10 mouse cellular contexts compared by ENCODE assay signal in genomic region chr14:75375006-75375598, GRCm38 (mm10).
DNase-seq lines count a peak whose midpoint lies in the region; ATAC-seq lines count a peak whose summit lies in the region.
"Had no signal": no experiment of that assay in that cellular context is flagged by ENCODE, and none has a peak within 500 bp of the region (broad histone marks: within the 10 kb centered on the region; RNA-seq: fewer than 3 reads in every experiment).

No protein-coding gene starts in this region.

- H3K9me3 ChIP-seq in hindbrain, embryonic 16.5 days (ENCODE audit: control insufficient read depth, low read length): no peaks in the 10 kb centered on the region
- H3K9me3 ChIP-seq in hindbrain, embryonic 11.5 days (ENCODE audit: control insufficient read depth, low read length): no peaks in the 10 kb centered on the region
- H3K9me3 ChIP-seq: stomach, embryonic 15.5 days had no signal

- no peaks in the 10 kb centered on the region for H3K27me3 ChIP-seq in hindbrain, embryonic 16.5 days (replicated peaks; ENCODE audit: control insufficient read depth, insufficient read depth, low read length)
- no peaks in the 10 kb centered on the region for H3K27me3 ChIP-seq in hindbrain, embryonic 11.5 days (ENCODE audit: control insufficient read depth, insufficient read depth, low read length)
- H3K27me3 ChIP-seq: stomach, embryonic 15.5 days had no signal

- H3K4me1 ChIP-seq in hindbrain, embryonic 16.5 days (ENCODE audit: control insufficient read depth, insufficient read depth, low read depth, low read length): peaks cover 2% of the 10 kb centered on the region
- no peaks in the 10 kb centered on the region for H3K4me1 ChIP-seq in hindbrain, embryonic 11.5 days (replicated peaks; ENCODE audit: control insufficient read depth, insufficient read depth, low read length)
- H3K4me1 ChIP-seq: stomach, embryonic 15.5 days had no signal

- H3K4me3 ChIP-seq in hindbrain, embryonic 16.5 days (ENCODE audit: low read length): no peak overlapping the region
- no peak overlapping the region for H3K4me3 ChIP-seq in hindbrain, embryonic 11.5 days (ENCODE audit: low read depth, low read length)
- H3K4me3 ChIP-seq: erythroblast, embryonic 14.5 days; stomach, embryonic 15.5 days had no signal

- no peaks in the 10 kb centered on the region for H3K36me3 ChIP-seq in hindbrain, embryonic 16.5 days (ENCODE audit: control insufficient read depth, insufficient read depth, low read length)
- H3K36me3 ChIP-seq in hindbrain, embryonic 11.5 days (ENCODE audit: control insufficient read depth, insufficient read depth, low read length): no peaks in the 10 kb centered on the region
- H3K36me3 ChIP-seq: stomach, embryonic 15.5 days had no signal

- no peak for DNase-seq in hindbrain, embryonic 11.5 days (ENCODE audit: low spot score)
- peak; percentile 11 for DNase-seq in cerebellum, adult 8-10 months
- DNase-seq in frontal cortex, postnatal 10 days (ENCODE audit: low spot score in 2 of 2): peak; percentile 22 to 30
- DNase-seq in left cerebral cortex, postnatal 4 days: peak; percentile 66
- DNase-seq in gastrocnemius, postnatal 4 days (ENCODE audit: low spot score in 2 of 2): no peak
- DNase-seq in thymus, postnatal 10 days (ENCODE audit: low spot score in 2 of 2): no peak
- no peak for DNase-seq in kidney, postnatal 14 days

- no peak overlapping the region for H3K9ac ChIP-seq in hindbrain, embryonic 16.5 days (ENCODE audit: low read depth, low read length)
- H3K9ac ChIP-seq in hindbrain, embryonic 11.5 days (ENCODE audit: low read depth, low read length): no peak overlapping the region
- H3K9ac ChIP-seq: stomach, embryonic 15.5 days had no signal

- H3K27ac ChIP-seq in hindbrain, embryonic 16.5 days (ENCODE audit: low read depth, low read length): no peak overlapping the region
- no peak overlapping the region for H3K27ac ChIP-seq in hindbrain, embryonic 11.5 days (ENCODE audit: low read depth, low read length)
- H3K27ac ChIP-seq: stomach, embryonic 15.5 days had no signal

- H3K4me2 ChIP-seq in hindbrain, embryonic 16.5 days (ENCODE audit: low read length): no peak overlapping the region
- H3K4me2 ChIP-seq in hindbrain, embryonic 11.5 days (replicated peaks; ENCODE audit: low read depth, low read length): no peak overlapping the region
- H3K4me2 ChIP-seq: stomach, embryonic 15.5 days had no signal

- intact Hi-C loops in left cerebral cortex, postnatal 4 days (cut with DNase I): no loop called here

- WGBS in hindbrain, embryonic 16.5 days: 51% methylated on average over 11 of the region's 11 CpGs
- WGBS in hindbrain, embryonic 11.5 days: 73% methylated on average over 11 of the region's 11 CpGs

- peak; percentile 77 for ATAC-seq in hindbrain, embryonic 16.5 days
- no peak for ATAC-seq in hindbrain, embryonic 11.5 days (ENCODE audit: low FRiP score)

Comparison
In these comparisons a context has a peak if more than half of its experiments do, and no peak if none do; other contexts are left out.
1. DNase-seq: peak in cerebellum, adult 8-10 months (single experiment), frontal cortex, postnatal 10 days (2 of 2) and left cerebral cortex, postnatal 4 days (single experiment); none in hindbrain, embryonic 11.5 days (single experiment), gastrocnemius, postnatal 4 days (0 of 2), thymus, postnatal 10 days (0 of 2) and kidney, postnatal 14 days (single experiment).